Mouse (Mus musculus) neural tube, embryonic 12.5 days (tissue): Measurements from ENCODE around the gene Otulin. TPM values are rescaled to one million over a fixed set of nuclear protein-coding genes. Genes with fewer than 3 reads are reported as not detected.

ENCODE experiments used
- ATAC-seq: fragments of 200-750 bp; cut with Nextera tagmentation; 2 replicates; pipeline ENCODE4 v1.8.0; 2017; ENCODE audit warnings: low read depth, mild to moderate bottlenecking, moderate TSS enrichment, moderate library complexity; ENCODE audit not compliant: low FRiP score
- H3K27ac ChIP-seq: fragments of 300-500 bp; sonication (generic); 2 replicates; pipeline ENCODE4 v1.5.1; 2016
- H3K27me3 ChIP-seq: fragments of 300-500 bp; sonication (generic); replicated peaks from 2 replicates; pipeline ENCODE4 v1.6.1; 2016; ENCODE audit warnings: mild to moderate bottlenecking
- H3K36me3 ChIP-seq: fragments of 300-500 bp; sonication (generic); 2 replicates; pipeline ENCODE4 v1.6.1; 2016; ENCODE audit warnings: mild to moderate bottlenecking
- H3K4me1 ChIP-seq: fragments of 300-500 bp; sonication (generic); 2 replicates; pipeline ENCODE4 v1.6.1; 2016
- H3K4me2 ChIP-seq: fragments of 300-500 bp; sonication (generic); replicated peaks from 2 replicates; pipeline ENCODE4 v1.6.1; 2016; ENCODE audit warnings: mild to moderate bottlenecking
- H3K4me3 ChIP-seq: fragments of 300-500 bp; sonication (generic); 2 replicates; pipeline ENCODE4 v1.5.1; 2016
- H3K9ac ChIP-seq: fragments of 300-500 bp; sonication (generic); 2 replicates; pipeline ENCODE4 v1.6.1; 2016; ENCODE audit warnings: mild to moderate bottlenecking
- H3K9me3 ChIP-seq: fragments of 300-500 bp; sonication (generic); 2 replicates; pipeline ENCODE4 v1.6.1; 2016; ENCODE audit warnings: mild to moderate bottlenecking
- WGBS: fragments of 180-500 bp; shearing (Covaris S2); methylation state at CpG from one replicate; pipeline ENCODE4 v1.1.7; 2016; 5-methylcytosine and 5-hydroxymethylcytosine counted together
- polyA plus RNA-seq: library from polyadenylated mRNA; unstranded; fragments of >200 nt; fragmentation: Nextera tagmentation; extraction: Ambion mirVana; gene quantifications from 2 replicates; pipeline ENCODE4 v1.2.1, GENCODE M21; 2016

Gene Otulin
- polyA plus RNA-seq, 1 experiment from 2014 or later, result 32.8 TPM

GRCm38 (mm10) chr15:27604558-27604957 lies 25.9 kb downstream of the Otulin start:
- Histone ChIP-seq H3K4me2 (no peak overlapping the region), H3K36me3 (peaks cover 35% of the 10 kb centered on the region), H3K4me1 (no peaks in the 10 kb centered on the region), H3K27me3 (no peaks in the 10 kb centered on the region), H3K4me3 (no peak overlapping the region), H3K27ac (no peak overlapping the region), H3K9ac (no peak overlapping the region), H3K9me3 (no peaks in the 10 kb centered on the region)
- 90% methylated on average over 3 of the region's 3 CpGs for WGBS
- no peak for ATAC-seq

GRCm38 (mm10) chr15:27600524-27600923 lies 30.0 kb downstream of the Otulin start:
- Histone ChIP-seq H3K4me3 (no peak overlapping the region), H3K4me2 (no peak overlapping the region), H3K27ac (no peak overlapping the region), H3K27me3 (no peaks in the 10 kb centered on the region), H3K4me1 (0 out of 2 replicates have a peak, but pooled peaks cover 2% of the 10 kb centered on the region), H3K9ac (no peak overlapping the region), H3K9me3 (no peaks in the 10 kb centered on the region), H3K36me3 (peaks cover 27% of the 10 kb centered on the region)
- WGBS, result 93% methylated on average over 5 of the region's 5 CpGs
- no peak for ATAC-seq

GRCm38 (mm10) chr15:27598786-27599385 lies 31.6 kb downstream of the Otulin start:
- H3K4me2 ChIP-seq, result no peak overlapping the region
- no peak overlapping the region for H3K9ac ChIP-seq
- H3K9me3 ChIP-seq, result no peaks in the 10 kb centered on the region
- no peak overlapping the region for H3K27ac ChIP-seq
- no peak overlapping the region for H3K4me3 ChIP-seq
- ATAC-seq, result no peak
- H3K4me1 ChIP-seq, result 0 out of 2 replicates have a peak, but pooled peaks cover 9% of the 10 kb centered on the region
- no peaks in the 10 kb centered on the region for H3K27me3 ChIP-seq
- WGBS, result 94% methylated on average over 13 of the region's 13 CpGs
- H3K36me3 ChIP-seq, result peaks cover 24% of the 10 kb centered on the region

- Histone ChIP-seq H3K9ac (no peak overlapping the region), H3K4me1 (0 out of 2 replicates have a peak, but pooled peaks cover 9% of the 10 kb centered on the region), H3K27ac (no peak overlapping the region), H3K27me3 (no peaks in the 10 kb centered on the region), H3K4me2 (no peak overlapping the region), H3K9me3 (no peaks in the 10 kb centered on the region), H3K36me3 (peaks cover 37% of the 10 kb centered on the region), H3K4me3 (no peak overlapping the region)
- WGBS, result 85% methylated on average over 4 of the region's 4 CpGs
- ATAC-seq, result no peak
Measured at GRCm38 (mm10) chr15:27597516-27597915, 33.0 kb downstream of the Otulin start.

- H3K9me3 ChIP-seq, result no peaks in the 10 kb centered on the region
- no peak overlapping the region for H3K9ac ChIP-seq
- H3K4me1 ChIP-seq, result 0 out of 2 replicates have a peak, but pooled peaks cover 9% of the 10 kb centered on the region
- no peak overlapping the region for H3K4me2 ChIP-seq
- H3K4me3 ChIP-seq, result no peak overlapping the region
- H3K36me3 ChIP-seq, result peaks cover 45% of the 10 kb centered on the region
- ATAC-seq, result no peak
- 73% methylated on average over 3 of the region's 3 CpGs for WGBS
- no peaks in the 10 kb centered on the region for H3K27me3 ChIP-seq
- H3K27ac ChIP-seq, result no peak overlapping the region
Measured at GRCm38 (mm10) chr15:27596463-27597140, 33.9 kb downstream of the Otulin start.

DNA sequence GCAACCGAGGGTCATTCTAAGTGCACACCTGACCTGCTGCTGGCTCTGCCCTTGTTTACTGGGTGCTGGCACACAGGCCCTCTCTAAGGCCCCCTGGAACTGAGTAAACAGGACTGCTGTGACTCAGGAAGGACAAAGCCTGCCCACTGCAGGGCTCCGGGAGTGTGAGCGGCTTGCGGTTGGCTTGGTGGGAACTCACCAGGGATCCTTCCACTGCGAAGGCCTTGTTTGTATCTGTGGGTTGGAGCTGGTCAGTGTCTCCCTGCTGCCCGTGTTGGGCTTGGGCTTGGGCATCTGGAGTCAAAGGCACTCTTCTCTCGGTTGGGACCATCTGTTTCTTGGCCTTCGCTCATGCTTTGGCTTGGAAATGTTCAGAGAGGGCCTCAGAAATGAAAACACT lies 34.9 kb downstream of the Otulin start:
- WGBS, result 54% methylated on average over 8 of the region's 8 CpGs
- Histone ChIP-seq H3K36me3 (peaks cover 51% of the 10 kb centered on the region), H3K4me2 (no peak overlapping the region), H3K4me3 (no peak overlapping the region), H3K4me1 (0 out of 2 replicates have a peak, but pooled peaks cover 9% of the 10 kb centered on the region), H3K9ac (no peak overlapping the region), H3K27ac (0 out of 2 replicates have a peak overlapping the region, but pooled peaks have one; percentile 5), H3K9me3 (no peaks in the 10 kb centered on the region), H3K27me3 (no peaks in the 10 kb centered on the region)
- ATAC-seq, result 0 out of 2 replicates have a peak, but pooled peaks have one; percentile 38

GRCm38 (mm10) chr15:27594973-27595372 lies 35.5 kb downstream of the Otulin start:
- peak; percentile 41; the same call in 1 of the 2 replicates for ATAC-seq
- Histone ChIP-seq H3K9me3 (no peaks in the 10 kb centered on the region), H3K4me1 (0 out of 2 replicates have a peak, but pooled peaks cover 9% of the 10 kb centered on the region), H3K36me3 (peaks cover 51% of the 10 kb centered on the region), H3K27ac (no peak overlapping the region), H3K4me2 (no peak overlapping the region), H3K4me3 (no peak overlapping the region), H3K9ac (no peak overlapping the region), H3K27me3 (no peaks in the 10 kb centered on the region)
- 41% methylated on average over 4 of the region's 4 CpGs for WGBS

- no peak for ATAC-seq
- Histone ChIP-seq H3K4me2 (no peak overlapping the region), H3K9ac (no peak overlapping the region), H3K9me3 (no peaks in the 10 kb centered on the region), H3K27me3 (no peaks in the 10 kb centered on the region), H3K4me3 (no peak overlapping the region), H3K36me3 (peaks cover 45% of the 10 kb centered on the region), H3K4me1 (0 out of 2 replicates have a peak, but pooled peaks cover 9% of the 10 kb centered on the region), H3K27ac (no peak overlapping the region)
- 80% methylated on average over 13 of the region's 13 CpGs for WGBS
Measured at GRCm38 (mm10) chr15:27593717-27594116, 36.8 kb downstream of the Otulin start.

DNA sequence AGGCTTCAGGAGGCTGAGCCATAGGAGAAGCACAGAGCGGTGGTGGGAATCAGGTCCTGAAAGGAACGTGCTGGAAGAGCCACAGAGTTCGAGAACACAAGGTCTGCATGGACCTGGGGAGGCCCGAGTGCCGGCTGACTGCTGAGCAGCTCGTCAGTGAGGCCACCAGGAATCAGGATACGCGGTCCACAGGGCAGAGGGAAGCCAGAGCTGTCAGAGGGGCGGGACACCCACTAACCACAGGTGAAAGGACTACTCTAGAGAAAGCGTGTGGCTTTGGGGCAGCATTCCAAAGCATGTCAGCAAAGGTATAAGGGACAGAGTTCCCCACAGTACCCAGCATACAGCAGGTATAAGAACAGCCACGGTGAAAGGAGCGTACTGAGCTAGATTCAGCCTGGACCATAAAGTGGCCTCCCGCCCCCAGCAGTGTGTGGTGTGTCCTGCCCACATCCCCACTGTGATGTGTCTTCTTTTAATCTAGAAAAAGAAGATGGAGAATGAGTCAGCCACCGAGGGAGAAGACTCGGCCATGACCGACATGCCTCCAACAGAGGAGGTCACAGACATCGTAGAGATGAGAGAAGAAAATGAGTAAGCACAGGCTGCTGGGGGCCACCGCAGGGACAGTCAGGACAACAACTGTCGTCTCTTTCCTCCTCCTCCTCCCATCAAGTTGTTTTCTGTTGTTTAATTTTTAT lies 37.7 kb downstream of the Otulin start:
- WGBS, result 91% methylated on average over 19 of the region's 19 CpGs
- Histone ChIP-seq H3K9me3 (no peaks in the 10 kb centered on the region), H3K27ac (no peak overlapping the region), H3K4me3 (no peak overlapping the region), H3K27me3 (no peaks in the 10 kb centered on the region), H3K36me3 (peaks cover 44% of the 10 kb centered on the region), H3K4me1 (0 out of 2 replicates have a peak, but pooled peaks cover 9% of the 10 kb centered on the region), H3K4me2 (no peak overlapping the region), H3K9ac (no peak overlapping the region)
- no peak for ATAC-seq

- H3K27me3 ChIP-seq, result no peaks in the 10 kb centered on the region
- no peak for ATAC-seq
- WGBS, result 99% methylated on average over 9 of the region's 9 CpGs
Measured at GRCm38 (mm10) chr15:27590812-27591211, 39.7 kb downstream of the Otulin start.

DNA sequence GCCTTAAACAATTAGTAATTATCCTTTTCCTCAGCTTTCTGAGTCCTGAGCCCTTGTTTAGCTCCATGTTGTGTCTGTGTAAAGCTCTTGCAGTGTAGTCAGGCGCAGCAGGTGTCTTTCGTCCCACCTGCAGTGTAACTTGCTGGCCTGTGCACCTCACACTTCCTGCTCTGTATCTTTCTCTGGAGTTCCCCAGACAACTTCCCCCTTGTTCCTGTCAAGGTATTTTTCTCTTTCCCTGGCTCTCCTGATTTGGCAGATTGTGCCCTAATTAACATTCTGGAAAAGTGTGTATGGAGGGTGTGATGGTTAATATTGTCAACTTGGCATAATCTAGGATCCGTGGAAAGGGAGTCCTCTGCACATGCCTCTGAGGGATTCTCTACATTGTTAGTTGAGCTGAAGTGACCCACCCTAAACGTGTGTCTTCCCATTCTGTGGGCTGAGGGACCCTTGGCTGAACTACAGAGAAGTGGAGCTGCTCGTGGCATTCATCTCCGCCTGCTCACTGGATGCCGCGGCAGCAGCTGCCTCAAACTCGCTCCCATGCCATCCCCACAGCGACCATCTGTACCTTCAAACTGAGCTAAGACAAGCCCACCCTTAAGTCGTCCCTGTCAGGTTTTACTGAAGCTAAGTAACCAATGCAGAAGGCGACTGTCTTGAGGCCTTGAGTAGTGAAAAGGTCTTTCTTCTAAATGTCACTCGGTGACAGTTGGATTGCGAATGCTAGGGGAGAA lies 42.2 kb downstream of the Otulin start:
- Histone ChIP-seq H3K27me3 (no peaks in the 10 kb centered on the region), H3K9me3 (no peaks in the 10 kb centered on the region), H3K9ac (no peak overlapping the region), H3K27ac (no peak overlapping the region), H3K4me2 (no peak overlapping the region), H3K4me1 (no peaks in the 10 kb centered on the region), H3K4me3 (no peak overlapping the region), H3K36me3 (peaks cover 40% of the 10 kb centered on the region)
- WGBS, result 82% methylated on average over 14 of the region's 14 CpGs
- no peak for ATAC-seq

More at GRCm38 (mm10) chr15:27590812-27591211, 39.7 kb downstream of the Otulin start:
- Histone ChIP-seq H3K36me3 (peaks cover 43% of the 10 kb centered on the region), H3K9ac (no peak overlapping the region), H3K9me3 (no peaks in the 10 kb centered on the region), H3K4me1 (0 out of 2 replicates have a peak, but pooled peaks cover 9% of the 10 kb centered on the region), H3K27ac (no peak overlapping the region), H3K4me2 (no peak overlapping the region), H3K4me3 (no peak overlapping the region)
